Mouse (Mus musculus) intestine, postnatal 0 days (tissue): ENCODE measurements at regions not wholly inside any gene's neighbourhood (a gene's known extent, or its start where the extent isn't known, plus 50 kb on each side); places are given as distances from the start of the nearest gene placed in this dataset.

Source experiments
- ATAC-seq: fragments of 200-750 bp; cut with Nextera tagmentation; 2 replicates; pipeline ENCODE4 v1.8.0; 2017; ENCODE audit warnings: mild to moderate bottlenecking, moderate TSS enrichment, moderate library complexity
- H3K27ac ChIP-seq: fragments of 300-500 bp; sonication (generic); 2 replicates; pipeline ENCODE4 v1.5.1; 2014; ENCODE audit warnings: mild to moderate bottlenecking, low read depth, low read length, moderate library complexity
- H3K27me3 ChIP-seq: fragments of 300-500 bp; sonication (generic); replicated peaks from 2 replicates; pipeline ENCODE4 v1.6.1; 2014; ENCODE audit warnings: low read length, mixed read lengths; ENCODE audit not compliant: control insufficient read depth, insufficient read depth
- H3K36me3 ChIP-seq: fragments of 300-500 bp; sonication (generic); 2 replicates; pipeline ENCODE4 v1.6.1; 2014; ENCODE audit warnings: mild to moderate bottlenecking, moderate library complexity; ENCODE audit not compliant: control insufficient read depth, insufficient read depth
- H3K4me1 ChIP-seq: fragments of 300-500 bp; sonication (generic); replicated peaks from 2 replicates; pipeline ENCODE4 v1.6.1; 2014; ENCODE audit warnings: antibody characterized with exemption, low read length, mixed read lengths; ENCODE audit not compliant: control insufficient read depth, insufficient read depth
- H3K4me2 ChIP-seq: fragments of 300-500 bp; sonication (generic); replicated peaks from 2 replicates; pipeline ENCODE4 v1.6.1; 2014; ENCODE audit warnings: low read depth, mild to moderate bottlenecking, moderate library complexity
- H3K4me3 ChIP-seq: fragments of 300-500 bp; sonication (generic); 2 replicates; pipeline ENCODE4 v1.5.1; 2014; ENCODE audit warnings: low read depth, low read length
- H3K9ac ChIP-seq: fragments of 300-500 bp; sonication (generic); 2 replicates; pipeline ENCODE4 v1.6.1; 2014; ENCODE audit warnings: mild to moderate bottlenecking, low read depth, low read length
- H3K9me3 ChIP-seq: fragments of 300-500 bp; sonication (generic); 2 replicates; pipeline ENCODE4 v1.6.1; 2016; ENCODE audit warnings: mixed run types; ENCODE audit not compliant: control insufficient read depth
- CTCF ChIP-seq: sonication (generic); IDR thresholded peaks from 2 replicates; pipeline ENCODE4 v1.5.1; 2016; ENCODE audit warnings: low read depth, mild to moderate bottlenecking, control low read depth, antibody characterized with exemption, moderate library complexity
- WGBS: fragments of 180-500 bp; shearing (Covaris S2); extraction: QIAGEN DNeasy Blood & Tissue Kit; methylation state at CpG from one replicate; pipeline ENCODE4 v1.1.7; 2014; 5-methylcytosine and 5-hydroxymethylcytosine counted together

DNA sequence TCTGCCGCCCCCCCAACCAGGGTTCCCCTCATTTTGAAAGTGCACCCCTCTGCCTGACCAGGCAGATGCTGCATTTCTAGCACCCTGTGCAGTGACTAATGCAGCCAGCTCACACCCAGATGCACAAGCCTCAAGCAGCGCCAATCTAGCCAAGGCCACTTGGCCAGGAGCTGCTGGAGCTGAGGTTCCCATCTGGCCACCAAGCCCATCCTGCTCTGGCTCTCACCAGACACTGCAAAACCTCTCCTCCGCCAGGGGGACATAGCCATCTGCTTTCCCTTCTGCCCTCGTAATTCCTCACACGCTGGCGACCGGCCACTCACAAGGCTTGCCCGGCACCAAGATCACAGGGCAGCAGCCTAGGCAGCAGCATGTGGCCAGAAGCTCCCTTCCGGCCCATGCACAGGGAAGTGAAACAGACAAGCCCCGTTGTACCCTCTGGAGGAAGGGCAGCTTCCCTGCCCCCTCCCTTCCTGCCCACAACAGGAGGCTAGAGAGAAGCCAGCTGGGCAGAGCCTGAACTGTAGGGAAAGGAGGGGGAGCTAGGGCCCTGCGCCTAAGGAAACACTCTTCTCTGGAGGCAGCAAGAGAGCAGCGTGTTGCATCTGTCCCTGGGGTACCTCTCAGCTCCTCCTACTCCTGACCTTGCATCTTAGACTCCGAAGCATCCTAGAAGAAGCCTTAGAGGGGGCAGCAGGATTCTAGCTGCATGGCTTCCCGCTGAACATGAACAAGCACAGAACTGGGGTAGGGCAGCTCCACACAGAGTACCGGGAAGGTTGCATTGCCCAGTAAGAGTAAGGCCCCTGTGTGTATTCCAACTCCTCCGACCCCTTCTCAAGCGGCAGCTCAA lies 124.1 kb downstream of the Rybp start:
- no peaks in the 10 kb centered on the region for H3K9me3 ChIP-seq
- H3K9ac ChIP-seq = no peak overlapping the region
- no peaks in the 10 kb centered on the region for H3K27me3 ChIP-seq
- WGBS = 40% methylated on average over 17 of the region's 17 CpGs
- H3K4me1 ChIP-seq = peaks cover 11% of the 10 kb centered on the region; the same call in 1 of the 2 replicates
- H3K4me2 ChIP-seq = peak overlapping the region; percentile 48
- no peaks in the 10 kb centered on the region for H3K36me3 ChIP-seq
- peak; percentile 29 for ATAC-seq
- no peak overlapping the region for H3K27ac ChIP-seq
- no peak overlapping the region for H3K4me3 ChIP-seq
- TF ChIP-seq CTCF = peak; percentile 78

DNA sequence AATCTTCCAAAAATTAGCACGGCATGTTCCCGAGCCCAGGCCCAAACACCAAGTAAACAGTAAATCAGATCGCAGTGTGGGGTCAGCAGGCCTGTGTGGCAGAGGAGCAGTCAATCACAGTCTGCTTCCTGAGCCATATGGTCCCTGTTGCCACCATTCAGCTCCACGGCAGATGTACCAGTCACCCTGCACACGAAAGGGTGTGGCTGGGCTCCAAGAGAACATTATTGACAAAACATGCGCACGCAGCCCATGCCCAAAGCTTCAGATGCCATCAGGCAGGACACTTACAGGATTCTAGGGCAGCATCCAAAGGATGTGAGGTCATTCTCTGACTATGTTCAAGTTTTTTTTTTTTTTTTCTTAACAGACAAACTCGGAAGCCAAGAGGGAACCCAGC lies 126.6 kb downstream of the Rybp start:
- Histone ChIP-seq H3K9me3 (no peaks in the 10 kb centered on the region), H3K4me3 (no peak overlapping the region), H3K9ac (no peak overlapping the region), H3K4me1 (peaks cover 12% of the 10 kb centered on the region; the same call in 1 of the 2 replicates), H3K27ac (no peak overlapping the region), H3K4me2 (no peak overlapping the region), H3K27me3 (no peaks in the 10 kb centered on the region), H3K36me3 (no peaks in the 10 kb centered on the region)
- WGBS = 77% methylated on average over 8 of the region's 8 CpGs
- ATAC-seq = no peak
- TF ChIP-seq CTCF = no peak

DNA sequence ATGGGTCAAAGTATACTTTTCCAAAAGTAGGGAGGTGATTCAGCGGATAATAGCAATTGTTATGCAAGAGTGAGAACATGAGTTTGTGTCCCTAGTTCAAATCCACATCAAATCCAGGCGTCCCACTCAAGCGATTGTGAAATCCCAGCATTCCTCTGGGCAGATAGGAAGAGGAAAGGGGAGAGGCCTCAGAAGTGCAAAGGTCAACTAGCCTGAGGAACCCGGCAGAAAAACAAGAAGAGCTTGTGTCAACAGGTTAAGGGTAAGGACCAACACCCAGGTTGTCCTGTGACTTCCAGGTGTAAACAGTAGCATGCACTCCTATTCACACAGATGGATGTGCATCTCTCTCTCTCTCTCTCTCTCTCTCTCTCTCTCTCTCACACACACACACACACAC lies 127.5 kb downstream of the Rybp start:
- no peak overlapping the region for H3K27ac ChIP-seq
- no peaks in the 10 kb centered on the region for H3K9me3 ChIP-seq
- no peak overlapping the region for H3K4me3 ChIP-seq
- H3K9ac ChIP-seq = no peak overlapping the region
- ATAC-seq = peak; percentile 52
- H3K27me3 ChIP-seq = no peaks in the 10 kb centered on the region
- H3K4me2 ChIP-seq = no peak overlapping the region
- no peak for TF ChIP-seq CTCF
- 41% methylated on average over 4 of the region's 4 CpGs for WGBS
- H3K36me3 ChIP-seq = no peaks in the 10 kb centered on the region
- H3K4me1 ChIP-seq = peaks cover 15% of the 10 kb centered on the region; the same call in 1 of the 2 replicates

DNA sequence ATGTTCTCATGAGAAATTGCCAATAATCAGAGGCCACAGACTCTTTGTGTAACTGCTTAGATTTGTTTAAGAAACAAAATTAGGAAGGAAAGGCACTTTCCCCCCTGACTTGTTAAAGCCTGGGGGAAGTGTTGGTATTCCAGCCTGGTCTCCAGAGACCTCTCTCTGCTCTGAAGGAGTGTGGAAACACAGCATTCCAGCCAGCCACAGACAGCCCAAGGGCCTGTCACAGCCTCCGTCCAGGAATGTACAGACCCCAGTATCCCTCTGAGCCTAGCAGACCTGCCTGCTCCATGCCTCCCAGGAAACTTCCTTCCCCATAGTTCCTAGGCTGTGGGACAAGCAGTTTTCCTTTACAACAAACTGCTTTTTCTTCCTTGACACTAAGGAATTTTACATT lies 128.0 kb downstream of the Rybp start:
- 54% methylated on average over 1 of the region's 1 CpGs for WGBS
- TF ChIP-seq CTCF = no peak
- no peak overlapping the region for H3K9ac ChIP-seq
- 0 out of 2 replicates have a peak overlapping the region, but pooled peaks have one; percentile 4 for H3K27ac ChIP-seq
- no peak overlapping the region for H3K4me2 ChIP-seq
- peaks cover 15% of the 10 kb centered on the region; the same call in 1 of the 2 replicates for H3K4me1 ChIP-seq
- no peaks in the 10 kb centered on the region for H3K27me3 ChIP-seq
- H3K9me3 ChIP-seq = no peaks in the 10 kb centered on the region
- H3K36me3 ChIP-seq = no peaks in the 10 kb centered on the region
- no peak overlapping the region for H3K4me3 ChIP-seq
- ATAC-seq = no peak

DNA sequence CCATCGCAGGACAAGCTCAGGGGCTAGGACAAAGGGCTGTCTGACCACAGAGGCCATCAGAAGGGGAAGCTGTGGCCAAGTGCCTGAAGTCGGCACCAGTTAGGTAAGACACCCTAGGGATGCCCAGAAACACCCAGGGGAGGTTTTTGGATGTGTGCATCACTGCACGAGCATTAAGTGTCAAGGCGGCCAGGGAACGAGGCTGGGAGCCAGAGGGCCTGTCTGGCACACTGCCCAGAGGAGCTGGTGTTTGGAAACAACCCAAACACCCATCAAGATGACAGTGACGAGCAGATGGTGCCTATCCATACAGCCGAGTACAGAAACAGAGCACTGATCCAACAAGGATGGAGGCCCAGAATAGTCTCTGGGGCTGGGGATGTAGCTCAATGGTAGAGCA lies 130.0 kb downstream of the Rybp start:
- Histone ChIP-seq H3K27ac (no peak overlapping the region), H3K9ac (no peak overlapping the region), H3K4me3 (no peak overlapping the region), H3K9me3 (no peaks in the 10 kb centered on the region), H3K4me2 (no peak overlapping the region), H3K27me3 (no peaks in the 10 kb centered on the region), H3K36me3 (no peaks in the 10 kb centered on the region), H3K4me1 (peaks cover 8% of the 10 kb centered on the region; the same call in 1 of the 2 replicates)
- WGBS = 49% methylated on average over 7 of the region's 7 CpGs
- no peak for TF ChIP-seq CTCF
- ATAC-seq = no peak

DNA sequence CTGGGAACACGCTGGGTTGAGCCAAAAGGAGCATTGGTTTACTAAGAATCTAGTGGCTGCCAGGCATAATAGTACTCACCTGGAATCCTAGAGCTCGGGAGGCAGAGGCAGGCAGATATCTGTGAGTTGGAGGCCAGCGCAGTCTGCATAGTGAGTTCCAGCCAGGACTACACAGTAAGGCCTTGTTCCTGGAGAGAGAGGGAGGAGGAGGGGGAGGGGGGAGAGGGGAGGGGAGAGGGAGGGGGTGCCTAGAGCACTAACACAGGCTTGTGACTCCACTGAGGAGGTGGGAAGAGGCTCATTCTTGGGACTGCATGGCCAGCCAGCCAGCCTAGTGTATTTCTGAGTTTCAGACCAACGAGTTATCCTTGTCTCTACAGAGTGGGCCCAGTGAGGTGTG lies 131.1 kb downstream of the Rybp start:
- TF ChIP-seq CTCF = no peak
- Histone ChIP-seq H3K4me3 (no peak overlapping the region), H3K4me2 (no peak overlapping the region), H3K4me1 (peaks cover 8% of the 10 kb centered on the region; the same call in 1 of the 2 replicates), H3K27me3 (no peaks in the 10 kb centered on the region), H3K36me3 (no peaks in the 10 kb centered on the region), H3K9ac (no peak overlapping the region), H3K9me3 (no peaks in the 10 kb centered on the region), H3K27ac (no peak overlapping the region)
- 85% methylated on average over 4 of the region's 4 CpGs for WGBS
- ATAC-seq = no peak
